Mouse (Mus musculus): ENCODE results near the gene Gm9903. TPM values are rescaled to one million over a fixed set of nuclear protein-coding genes. Genes with fewer than 3 reads are reported as not detected.

Gene Gm9903
- polyA plus RNA-seq (2015; fragmentation: Illumina TruSeq; extraction: RNeasy Lipid Tissue Mini Kit (QIAGEN cat#74804); ENCODE audit: low read depth, low replicate concordance): 0.43 TPM

GRCm38 (mm10) chr5:33629301-33629987 is at the start of gene Gm9903, which contains the start of gene Fam53a:
TSS of gene Gm9903 (plus strand) at chr5:33629925.
TSS of gene Fam53a (minus strand) at chr5:33629635.

GRCm38 (mm10) chr5:33651921-33652782 is 22.4 kb downstream of the Gm9903 start, which contains the start of gene Slbp:
TSS of gene Slbp (minus strand) at chr5:33652574.

GRCm38 (mm10) chr5:33657787-33658663 is 28.3 kb downstream of the Gm9903 start, which contains the start of the genes Tacc3 and Tmem129:
TSS of gene Tacc3 (plus strand) at chr5:33658128.
TSS of gene Tmem129 (minus strand) at chr5:33658416.

Other genes with a start within 250 kb of the Gm9903 start
- not detected for gene Nkx1-1, start 195.9 kb upstream of the Gm9903 start, polyA plus RNA-seq (2015; fragmentation: Illumina TruSeq; extraction: RNeasy Lipid Tissue Mini Kit (QIAGEN cat#74804); ENCODE audit: low read depth, low replicate concordance)
- 25.0 TPM for gene Fam53a, start 290 bp upstream of the Gm9903 start, polyA plus RNA-seq (2015; fragmentation: Illumina TruSeq; extraction: RNeasy Lipid Tissue Mini Kit (QIAGEN cat#74804); ENCODE audit: low read depth, low replicate concordance)
- gene Slbp, start 22.6 kb downstream of the Gm9903 start, polyA plus RNA-seq (2015; fragmentation: Illumina TruSeq; extraction: RNeasy Lipid Tissue Mini Kit (QIAGEN cat#74804); ENCODE audit: low read depth, low replicate concordance): 34.5 TPM
- gene Tacc3, start 28.2 kb downstream of the Gm9903 start, polyA plus RNA-seq (2015; fragmentation: Illumina TruSeq; extraction: RNeasy Lipid Tissue Mini Kit (QIAGEN cat#74804); ENCODE audit: low read depth, low replicate concordance): 6.2 TPM
- 31.7 TPM for gene Tmem129, start 28.5 kb downstream of the Gm9903 start, polyA plus RNA-seq (2015; fragmentation: Illumina TruSeq; extraction: RNeasy Lipid Tissue Mini Kit (QIAGEN cat#74804); ENCODE audit: low read depth, low replicate concordance)
- 96.3 TPM for gene Fgfr3, start 91.7 kb downstream of the Gm9903 start, polyA plus RNA-seq (2015; fragmentation: Illumina TruSeq; extraction: RNeasy Lipid Tissue Mini Kit (QIAGEN cat#74804); ENCODE audit: low read depth, low replicate concordance)
- 51.3 TPM for gene Letm1, start 152.9 kb downstream of the Gm9903 start, polyA plus RNA-seq (2015; fragmentation: Illumina TruSeq; extraction: RNeasy Lipid Tissue Mini Kit (QIAGEN cat#74804); ENCODE audit: low read depth, low replicate concordance)
- 47.8 TPM for gene Nsd2, start 190.8 kb downstream of the Gm9903 start, polyA plus RNA-seq (2015; fragmentation: Illumina TruSeq; extraction: RNeasy Lipid Tissue Mini Kit (QIAGEN cat#74804); ENCODE audit: low read depth, low replicate concordance)